Mouse (Mus musculus) G1E (cell line): ENCODE data around the gene Nsl1.

Source experiments
- CTCF ChIP-seq: IDR thresholded peaks from 2 replicates; pipeline ENCODE4 v1.5.1; 2012; ENCODE audit warnings: low read depth, low read length, inconsistent platforms, mixed read lengths
- GATA1 ChIP-seq: IDR thresholded peaks from 2 replicates; pipeline ENCODE4 v1.6.1; 2012; ENCODE audit warnings: borderline replicate concordance, low read length, inconsistent platforms, mixed read lengths
- GATA2 ChIP-seq: IDR thresholded peaks from 2 replicates; pipeline ENCODE4 v1.6.1; 2012; ENCODE audit warnings: low read depth, low read length, inconsistent platforms, borderline replicate concordance
- POLR2AphosphoS5 ChIP-seq: IDR thresholded peaks from 2 replicates; pipeline ENCODE4 v1.6.1; 2012; ENCODE audit warnings: low read depth, low read length, inconsistent platforms; ENCODE audit not compliant: insufficient replicate concordance
- TAL1 ChIP-seq: conservative IDR thresholded peaks from 2 replicates; pipeline ENCODE4 v1.6.1; 2012; ENCODE audit warnings: low read depth, low read length, inconsistent platforms, mixed read lengths

DNA sequence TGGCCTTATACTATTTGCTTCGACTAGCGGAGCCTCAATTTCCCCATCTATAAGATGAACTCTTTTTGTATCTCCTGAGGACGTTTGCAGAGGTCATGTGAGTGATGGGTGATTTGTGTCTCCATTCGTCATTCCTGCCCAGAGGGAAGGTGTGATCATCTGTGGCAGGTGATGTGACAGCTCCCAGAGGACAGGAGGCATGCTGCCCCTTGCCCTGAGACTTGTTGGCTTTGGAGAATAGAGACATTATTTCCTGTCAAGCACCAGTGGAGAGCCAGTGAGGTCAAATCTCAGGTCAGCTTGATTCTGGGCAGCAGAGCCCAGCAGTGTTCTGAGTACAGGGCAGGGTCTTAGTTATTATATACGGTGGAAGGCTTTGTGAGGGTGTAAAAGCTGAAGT is 36.3 kb downstream of the Nsl1 start:
- no peak for TF ChIP-seq CTCF
- TF ChIP-seq TAL1: no peak
- no peak for TF ChIP-seq GATA1
- no peak for TF ChIP-seq POLR2AphosphoS5
- TF ChIP-seq GATA2: no peak
